ENCODE assay signal across 18 mouse cellular contexts in the genomic region with DNA sequence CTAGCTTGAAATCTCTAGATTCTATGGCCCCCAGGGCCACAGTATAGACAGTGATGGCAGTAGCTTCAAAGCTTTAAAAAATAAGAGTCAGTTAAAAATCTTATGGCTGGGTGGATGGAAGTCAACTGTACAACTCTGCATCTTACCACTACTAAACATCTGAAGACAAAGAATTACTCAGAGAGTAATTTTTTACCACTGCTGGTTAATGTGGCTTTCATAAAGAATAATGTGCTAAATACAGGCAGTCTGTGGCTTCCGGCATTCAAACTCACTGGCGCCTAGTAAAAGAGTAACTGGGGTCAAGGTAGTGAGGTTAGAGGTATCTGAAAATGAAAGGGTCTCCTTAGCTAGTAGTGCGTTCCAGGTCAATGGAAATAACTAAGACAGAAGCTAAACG.
"Had no signal": no experiment of that assay in that cellular context is flagged by ENCODE, and none has a peak within 500 bp of the region (broad histone marks: within the 10 kb centered on the region; RNA-seq: fewer than 3 reads in every experiment).

No protein-coding gene starts in this region.

- H3K9me3 ChIP-seq: liver, embryonic 13.5 days; lung, embryonic 15.5 days; megakaryocyte, embryonic 14.5 days; midbrain, embryonic 10.5 days; midbrain, embryonic 13.5 days had no signal

- H3K4me3 ChIP-seq: left cerebral cortex, adult 2 months; liver, embryonic 13.5 days; lung, embryonic 15.5 days; megakaryocyte, embryonic 14.5 days; midbrain, embryonic 10.5 days; midbrain, embryonic 13.5 days; myocyte had no signal

- H3K36me3 ChIP-seq: liver, embryonic 13.5 days; lung, embryonic 15.5 days; midbrain, embryonic 10.5 days; midbrain, embryonic 13.5 days had no signal

- DNase-seq: kidney, adult 11 months; kidney, postnatal 10 days; kidney, postnatal 4 days; layer of hippocampus, postnatal 36 days; liver, embryonic 13.5 days; lung, adult 18-20 months; lung, postnatal 10 days; lung, postnatal 36 days; thymus, adult 2 months; thymus, postnatal 14 days had no signal

- ATAC-seq: midbrain, embryonic 13.5 days; midbrain, embryonic 16.5 days had no signal

- H3K9ac ChIP-seq: liver, embryonic 13.5 days; lung, embryonic 15.5 days; midbrain, embryonic 13.5 days had no signal

- H3K4me1 ChIP-seq: liver, embryonic 13.5 days; lung, embryonic 15.5 days; midbrain, embryonic 10.5 days; midbrain, embryonic 13.5 days had no signal

- H3K27ac ChIP-seq: left cerebral cortex, adult 2 months; liver, embryonic 13.5 days; lung, embryonic 15.5 days; midbrain, embryonic 10.5 days; midbrain, embryonic 13.5 days; stomach, postnatal 0 days had no signal

- H3K27me3 ChIP-seq: liver, embryonic 13.5 days had no signal

- H3K4me2 ChIP-seq: liver, embryonic 13.5 days; lung, embryonic 15.5 days; midbrain, embryonic 13.5 days had no signal
